Mouse (Mus musculus): Measurements from ENCODE around the gene Rpl37.

GRCm38 (mm10) chr15:5139863-5140262, 23.4 kb downstream of the Rpl37 start:
- TF ChIP-seq CTCF (IDR thresholded peaks at IDR 0.05; ENCODE audit: low read depth) = no peak
- TF ChIP-seq EP300 (IDR thresholded peaks at IDR 0.05; ENCODE audit: low read depth) = peak; percentile 65; the same call in 1 of the 2 replicates
